Mouse (Mus musculus): ENCODE data around the gene Camk2g.

Camk2g gene

DNA sequence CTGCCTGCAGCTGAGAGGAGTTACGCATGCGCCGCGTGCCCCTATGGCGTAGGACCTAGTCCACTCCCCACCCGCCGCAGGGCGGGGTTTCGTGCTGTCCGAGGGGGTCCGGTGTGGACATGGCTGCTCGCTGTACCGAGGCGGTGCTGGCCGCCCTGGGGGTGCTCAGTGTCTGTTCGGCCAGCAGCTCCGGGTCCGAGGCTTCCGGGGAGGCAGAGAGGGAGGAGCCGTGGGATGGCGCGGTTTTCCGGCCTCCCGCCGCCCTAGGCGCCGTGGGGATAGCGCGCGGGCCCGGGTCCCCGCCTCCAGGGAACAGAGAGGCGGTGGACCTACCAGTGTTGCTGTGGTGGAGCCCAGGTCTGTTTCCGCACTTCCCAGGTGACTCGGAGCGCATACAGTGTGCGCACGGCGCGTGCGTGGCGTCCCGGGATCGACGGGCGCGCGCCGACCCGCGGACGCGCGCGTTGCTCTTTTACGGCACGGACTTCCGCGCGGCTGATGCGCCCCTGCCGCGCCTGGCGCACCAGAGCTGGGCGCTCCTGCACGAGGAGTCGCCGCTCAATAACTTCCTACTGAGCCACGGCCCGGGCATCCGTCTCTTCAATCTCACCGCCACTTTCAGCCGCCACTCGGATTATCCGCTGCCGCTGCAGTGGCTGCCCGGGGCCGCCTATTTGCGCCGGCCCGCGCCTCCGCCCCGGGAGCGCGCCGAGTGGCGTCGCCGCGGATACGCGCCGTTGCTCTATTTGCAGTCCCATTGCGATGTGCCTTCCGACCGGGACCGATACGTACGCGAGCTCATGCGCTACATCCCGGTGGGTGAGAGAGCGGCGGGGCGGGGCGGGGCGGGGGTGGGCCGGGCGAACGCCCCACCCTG, 98.8 kb downstream of the Camk2g start, which contains the start of gene Fut11:
Fut11 (plus strand) TSS at position 85 of the 877 bp plus-strand sequence.
- in situ Hi-C loops (cut with MboI; ENCODE audit: low pct_unique_long_range_greater_than_20kb in 1 of 2, low sequenced_read_pairs in 2 of 2, unreplicated experiment in 1 of 2): no loop called here

DNA sequence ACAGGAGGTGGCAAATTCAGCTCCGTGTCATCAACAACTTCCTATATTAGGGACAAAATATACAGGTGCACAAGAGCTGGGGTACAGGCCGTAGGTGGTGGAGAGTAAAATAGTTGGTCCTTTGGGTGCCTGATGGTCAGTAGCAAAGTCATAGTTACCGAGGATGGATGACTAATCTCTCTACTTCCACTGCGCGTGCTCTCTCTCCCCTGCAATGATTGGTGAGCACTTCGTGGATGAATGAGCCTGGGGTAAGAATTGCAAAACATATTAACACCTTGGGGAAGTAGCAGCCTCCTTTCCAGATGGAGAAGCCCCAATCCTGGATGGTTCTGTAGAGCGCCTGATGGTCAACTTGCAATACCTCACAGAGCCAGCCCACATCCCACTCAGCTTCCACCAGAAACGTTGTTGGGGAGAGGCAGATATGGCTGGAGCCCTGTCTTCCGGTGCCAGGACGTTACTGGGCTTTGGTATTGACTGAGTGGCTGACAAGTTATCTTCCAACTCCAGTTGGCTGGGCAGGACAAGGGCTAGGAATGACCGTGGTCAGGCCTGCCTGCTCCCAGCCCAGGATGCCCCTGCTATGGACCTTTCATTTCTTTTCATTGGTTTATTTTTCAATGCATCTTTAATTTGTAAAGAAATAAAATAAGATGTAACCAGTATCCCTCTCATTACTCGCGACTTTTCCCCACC, 99.6 kb downstream of the Camk2g start:
- in situ Hi-C loops (cut with MboI; ENCODE audit: low pct_unique_long_range_greater_than_20kb in 1 of 2, low sequenced_read_pairs in 2 of 2, unreplicated experiment in 1 of 2): no loop called here

DNA sequence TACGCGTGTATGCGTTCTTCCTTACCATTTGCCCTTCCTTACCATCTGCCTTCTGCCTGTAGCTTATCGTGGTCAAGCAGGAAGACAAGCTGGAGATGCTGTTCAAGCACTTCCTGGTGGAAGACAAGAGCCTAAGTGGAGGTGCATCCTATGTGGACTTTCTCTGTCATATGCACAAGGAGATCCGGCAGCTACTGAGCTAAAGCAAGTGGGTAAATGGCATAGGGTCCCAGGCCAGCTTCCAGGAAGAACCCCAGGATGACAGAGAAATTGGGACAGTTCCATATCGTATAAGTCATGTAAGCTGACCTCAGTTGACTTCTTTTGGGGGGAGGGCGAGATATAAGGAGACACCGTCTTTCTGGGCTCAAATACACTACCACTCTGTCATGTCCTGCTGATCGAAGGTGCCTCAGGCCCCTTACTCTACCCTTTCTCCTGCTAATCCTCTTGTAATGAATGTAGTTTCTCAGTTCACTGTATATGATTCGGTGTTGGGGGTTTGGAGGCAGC, 100.2 kb downstream of the Camk2g start:
- in situ Hi-C loops (cut with MboI; ENCODE audit: low pct_unique_long_range_greater_than_20kb in 1 of 2, low sequenced_read_pairs in 2 of 2, unreplicated experiment in 1 of 2): no loop called here

DNA sequence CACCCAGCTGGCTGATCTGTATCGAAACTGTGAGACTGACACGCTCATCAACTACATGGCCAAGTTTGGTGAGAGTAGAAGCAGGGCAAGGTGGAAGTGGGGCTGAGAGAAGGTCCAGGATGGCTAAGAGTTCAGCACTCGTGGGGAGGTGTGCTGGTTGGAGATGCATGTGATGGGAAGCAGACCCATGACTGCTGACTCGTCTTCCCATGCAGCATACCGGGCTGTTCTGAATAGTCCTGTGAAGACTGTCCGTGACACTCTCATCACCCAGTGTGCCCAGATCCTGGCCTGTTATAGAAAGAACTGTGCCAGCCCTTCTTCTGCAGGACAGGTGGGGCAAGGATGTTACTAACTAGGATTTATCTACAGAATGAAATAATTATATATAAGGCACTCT, 102.1 kb downstream of the Camk2g start:
- in situ Hi-C loops (cut with MboI; ENCODE audit: low pct_unique_long_range_greater_than_20kb in 1 of 2, low sequenced_read_pairs in 2 of 2, unreplicated experiment in 1 of 2): no loop called here

DNA sequence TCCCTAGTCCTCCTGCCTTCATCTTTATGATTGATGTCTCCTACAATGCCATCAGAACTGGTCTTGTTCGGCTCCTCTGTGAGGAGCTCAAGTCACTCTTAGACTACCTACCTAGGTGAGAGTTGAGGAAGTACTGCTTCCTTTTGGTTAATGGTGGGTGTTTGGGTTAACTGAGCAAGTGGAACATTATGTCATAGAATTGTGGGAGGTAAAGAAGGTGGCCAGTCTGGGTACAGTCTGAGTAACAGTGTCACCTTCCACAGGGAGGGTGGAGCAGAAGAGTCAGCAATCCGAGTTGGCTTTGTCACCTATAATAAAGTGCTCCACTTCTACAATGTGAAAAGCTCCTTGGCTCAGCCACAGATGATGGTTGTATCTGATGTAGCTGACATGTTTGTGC, 104.9 kb downstream of the Camk2g start:
- in situ Hi-C loops (cut with MboI; ENCODE audit: low pct_unique_long_range_greater_than_20kb in 1 of 2, low sequenced_read_pairs in 2 of 2, unreplicated experiment in 1 of 2): no loop called here

DNA sequence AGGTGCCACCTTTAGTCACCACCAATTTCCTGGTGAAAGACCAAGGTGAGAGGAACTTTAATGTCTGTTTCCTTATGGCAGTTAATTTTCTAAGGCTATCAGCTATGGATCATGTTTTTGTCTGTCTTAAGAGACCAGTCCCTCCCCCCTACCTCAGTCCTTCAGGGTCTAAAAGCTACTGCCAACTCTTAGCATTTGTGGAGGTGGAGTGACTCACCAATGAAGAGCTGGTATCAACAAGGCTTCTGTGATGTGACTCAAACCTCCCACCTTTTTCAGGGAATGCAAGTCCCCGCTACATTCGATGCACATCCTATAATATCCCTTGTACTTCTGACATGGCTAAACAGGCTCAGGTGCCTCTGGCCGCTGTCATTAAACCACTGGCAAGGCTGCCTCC, 107.3 kb downstream of the Camk2g start:
- in situ Hi-C loops (cut with MboI; ENCODE audit: low pct_unique_long_range_greater_than_20kb in 1 of 2, low sequenced_read_pairs in 2 of 2, unreplicated experiment in 1 of 2): no loop called here
